Mouse (Mus musculus) right cerebral cortex, postnatal 25 days (tissue): ENCODE measurements at regions not wholly inside any gene's neighbourhood (a gene's known extent, or its start where the extent isn't known, plus 50 kb on each side); places are given as distances from the start of the nearest gene placed in this dataset.

Experiments used
- DNase-seq: peaks from one replicate; pipeline ENCODE4 v3.0.0; 2022

DNA sequence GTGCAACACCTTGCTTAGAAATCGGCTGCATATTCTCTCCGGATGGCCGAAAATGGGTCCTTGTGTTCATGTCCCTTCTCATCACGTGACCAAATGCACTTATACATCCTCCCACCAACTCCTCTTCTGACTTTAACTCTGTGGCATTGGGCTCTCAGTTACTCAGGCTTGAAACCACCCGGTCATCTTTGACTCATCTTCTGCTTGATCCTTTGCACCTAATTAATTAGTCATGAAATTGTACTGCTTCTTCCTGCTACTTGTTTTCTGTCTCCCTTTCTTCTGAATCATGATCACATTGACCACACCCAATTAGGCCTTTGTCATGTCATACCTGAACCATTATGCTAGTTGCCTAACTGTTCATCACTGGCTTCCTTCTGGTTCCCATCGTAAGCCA lies 208.4 kb upstream of the Fam241a start:
- DNase-seq: no peak

DNA sequence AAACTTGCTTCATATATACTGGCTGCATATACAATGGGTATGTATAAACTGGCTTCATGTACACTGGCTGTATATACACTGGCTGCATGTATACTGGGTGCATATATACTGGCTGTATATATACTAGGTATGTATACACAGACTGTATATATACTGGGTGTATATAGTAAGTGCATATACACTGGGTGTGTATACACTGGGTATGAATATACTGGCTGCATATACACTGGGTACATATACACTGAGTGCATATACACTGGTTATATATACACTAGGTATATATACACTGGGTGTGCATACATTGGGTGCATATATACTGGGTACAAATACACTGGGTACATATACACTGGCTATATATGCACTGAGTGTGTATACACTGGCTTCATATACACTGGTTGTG lies 196.9 kb upstream of the Fam241a start:
- DNase-seq: no peak

DNA sequence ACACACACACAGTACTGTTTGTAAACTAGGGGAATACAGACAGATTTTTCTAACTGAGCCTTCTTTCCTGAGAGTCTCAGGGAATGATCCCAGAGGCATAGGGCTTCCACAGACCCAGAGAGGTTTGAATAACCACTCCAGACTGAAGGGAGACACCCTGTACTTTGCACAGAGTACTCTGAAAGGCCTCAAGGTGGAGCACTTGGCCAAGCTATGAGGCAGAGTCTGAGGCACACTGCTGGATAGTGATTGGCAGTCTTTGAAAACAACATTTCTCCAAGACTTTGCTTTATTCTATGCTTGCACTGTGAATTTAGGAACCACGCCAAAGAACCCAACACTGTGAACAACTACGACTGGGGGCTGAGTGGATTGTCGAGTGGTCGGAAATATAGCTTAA lies 192.1 kb upstream of the Fam241a start:
- peak; percentile 9 for DNase-seq

DNA sequence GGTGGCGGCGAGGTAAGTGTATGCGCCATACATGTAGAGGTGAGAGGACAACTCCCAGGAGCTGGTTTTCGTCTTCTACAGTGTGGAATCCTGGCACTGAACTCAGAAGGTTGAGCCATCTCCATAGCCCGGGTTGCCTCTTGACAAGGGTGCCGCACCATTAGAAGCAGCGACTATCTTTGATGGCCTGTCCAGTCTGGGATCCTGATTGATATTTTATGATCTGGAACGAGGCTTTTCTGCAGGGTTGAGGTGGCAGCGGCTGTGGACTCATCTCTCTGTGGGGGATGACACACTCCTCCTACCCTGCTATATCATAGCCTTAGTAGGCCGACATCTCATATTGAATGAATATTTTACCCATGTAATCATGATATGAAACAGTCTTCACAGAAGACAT lies 191.0 kb upstream of the Fam241a start:
- DNase-seq: no peak

DNA sequence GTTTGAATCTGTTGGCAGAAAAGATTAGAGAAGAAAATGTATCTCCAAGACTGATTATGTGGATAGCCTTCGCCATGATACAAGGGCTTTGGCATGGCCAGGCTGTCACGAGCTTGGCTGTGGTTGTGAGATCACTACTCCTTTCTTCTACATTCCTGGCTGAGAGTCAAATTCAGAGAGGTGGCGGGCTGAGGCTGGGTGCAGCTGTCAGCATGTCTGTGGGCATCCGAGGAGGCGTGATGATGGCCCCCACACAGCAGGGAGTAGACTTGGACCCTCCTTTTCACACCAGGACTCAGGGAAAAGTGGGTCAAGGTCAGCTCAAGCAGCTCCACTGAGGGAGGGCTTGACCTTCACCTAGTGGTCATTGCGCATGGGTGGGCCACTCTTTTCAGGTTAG lies 186.3 kb upstream of the Fam241a start:
- DNase-seq: no peak

DNA sequence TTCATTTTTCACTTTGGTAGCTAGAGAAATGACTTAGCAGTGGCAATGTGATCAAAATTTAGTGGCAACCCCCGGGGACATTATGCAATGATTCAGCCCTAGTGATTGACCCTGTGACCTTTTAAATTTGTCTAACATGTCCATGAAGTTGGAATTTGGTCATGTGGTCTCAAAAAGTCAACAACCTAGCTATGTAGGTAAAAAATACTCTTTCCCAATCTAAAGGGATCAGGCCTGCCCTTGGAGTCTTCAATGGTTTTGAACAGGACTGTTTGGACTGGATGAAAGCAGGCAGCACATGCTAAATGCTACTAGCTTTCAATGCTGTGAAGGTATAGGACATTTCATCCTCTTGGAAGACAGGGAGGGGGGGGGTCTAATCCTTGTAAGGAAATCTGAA lies 185.3 kb upstream of the Fam241a start:
- DNase-seq: no peak

DNA sequence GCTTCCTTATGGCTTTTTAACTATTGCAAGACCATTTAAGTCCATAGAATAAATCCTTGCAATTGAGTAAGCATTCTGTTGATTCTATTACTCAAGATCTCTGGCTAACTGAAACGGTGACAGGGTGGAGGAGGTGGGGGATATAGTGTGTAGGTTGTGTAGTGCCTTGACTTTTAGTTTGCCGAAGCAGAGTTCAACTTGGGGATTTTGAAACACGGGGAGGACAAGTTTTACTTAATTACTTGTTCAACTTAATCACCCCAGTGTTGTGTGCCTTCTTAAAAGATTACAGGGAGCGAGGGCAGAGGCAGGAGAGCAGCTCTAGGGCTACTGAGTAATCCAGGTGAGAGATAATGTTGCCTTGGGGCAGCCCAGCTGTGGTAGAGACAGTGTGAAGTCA lies 171.7 kb upstream of the Fam241a start:
- DNase-seq: no peak

DNA sequence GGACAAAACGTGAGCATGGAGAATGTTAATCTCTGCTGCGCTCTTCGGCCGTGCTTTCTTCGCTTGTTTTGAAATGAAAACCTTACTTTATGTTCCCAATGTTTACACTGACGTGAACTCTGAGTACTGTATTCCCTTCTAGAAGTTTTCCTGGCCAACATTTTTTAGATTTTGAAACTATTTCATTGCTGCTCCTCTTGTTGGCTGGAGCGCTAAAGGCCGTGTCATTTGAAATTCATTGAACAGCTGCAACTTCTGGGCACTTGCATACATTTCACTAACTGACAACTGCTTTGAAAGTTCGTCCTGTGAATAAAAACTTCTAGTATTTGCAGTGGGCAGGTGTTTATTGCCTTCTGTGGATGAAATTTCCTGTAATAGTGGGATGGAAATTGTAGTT lies 157.9 kb upstream of the Fam241a start:
- DNase-seq: no peak

DNA sequence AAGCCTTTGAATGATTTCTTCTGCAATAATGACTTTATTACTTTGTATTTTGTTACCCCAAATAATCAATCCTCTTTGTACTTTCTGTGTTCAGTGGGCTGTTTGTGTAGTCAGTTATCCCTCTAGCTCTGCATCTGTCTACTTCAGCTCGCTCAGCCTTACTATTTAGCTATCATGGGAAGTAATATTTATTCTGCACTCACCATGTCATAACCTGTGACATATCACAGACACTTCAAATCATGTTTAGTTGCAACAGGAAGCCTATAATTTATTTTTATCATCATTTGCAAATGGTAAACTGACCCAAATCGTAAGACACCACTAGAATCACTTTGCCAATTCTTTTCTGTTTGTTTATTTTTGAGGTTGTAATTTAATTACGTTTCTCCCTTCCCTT lies 147.6 kb upstream of the Fam241a start:
- DNase-seq: no peak

DNA sequence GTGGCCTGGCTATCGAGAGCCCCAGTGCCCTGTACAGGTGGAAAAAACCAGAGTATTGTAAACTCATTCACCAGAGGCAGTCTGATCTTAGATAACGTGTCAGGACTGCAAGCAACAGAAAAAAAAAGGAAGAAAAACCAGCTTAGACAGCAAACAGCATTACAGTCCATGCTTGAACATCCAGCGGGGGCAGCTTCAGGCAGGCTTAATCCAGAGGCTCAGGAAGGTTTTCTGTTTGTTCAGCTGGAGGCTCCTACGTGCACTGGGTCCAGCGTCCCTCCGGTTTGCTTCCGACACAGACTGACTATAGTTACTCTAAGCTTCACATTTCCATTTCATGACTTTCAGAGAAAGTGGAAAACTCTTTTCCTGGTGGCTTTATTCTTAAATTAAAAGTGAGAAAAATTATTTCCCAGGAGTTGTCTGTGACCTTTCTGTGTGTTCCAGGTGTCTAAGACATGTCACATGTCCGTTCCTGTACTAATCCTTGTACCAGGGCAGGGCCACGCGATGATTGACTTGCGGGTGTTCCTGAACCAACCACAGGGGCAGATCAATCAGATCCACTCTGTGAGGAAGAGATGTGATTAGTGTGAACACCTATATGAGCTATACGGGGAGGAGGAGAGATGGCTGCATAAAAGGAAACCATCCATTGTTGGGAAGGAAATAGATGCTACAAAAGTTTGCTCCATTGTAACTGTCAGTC lies 144.4 kb upstream of the Fam241a start:
- DNase-seq: no peak

DNA sequence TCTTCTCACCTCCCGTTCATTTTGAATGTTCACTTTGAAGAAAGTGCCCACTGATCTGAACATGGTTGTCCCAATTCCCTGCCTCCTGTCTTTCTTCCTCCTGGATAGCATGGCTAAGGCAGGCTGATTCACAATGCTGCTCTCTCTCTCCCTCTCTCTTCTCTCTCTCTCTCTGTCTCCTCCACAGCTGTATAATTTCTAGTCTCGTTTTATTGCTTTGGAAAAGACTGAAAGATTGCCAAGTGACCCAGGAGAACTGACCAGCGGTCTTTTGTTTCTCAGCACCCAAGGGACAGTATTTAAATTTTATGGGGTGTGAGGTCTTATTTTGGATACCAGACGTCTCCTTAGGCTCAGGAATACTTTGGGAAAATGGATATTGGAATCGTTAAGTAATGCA lies 143.1 kb upstream of the Fam241a start:
- DNase-seq: no peak

DNA sequence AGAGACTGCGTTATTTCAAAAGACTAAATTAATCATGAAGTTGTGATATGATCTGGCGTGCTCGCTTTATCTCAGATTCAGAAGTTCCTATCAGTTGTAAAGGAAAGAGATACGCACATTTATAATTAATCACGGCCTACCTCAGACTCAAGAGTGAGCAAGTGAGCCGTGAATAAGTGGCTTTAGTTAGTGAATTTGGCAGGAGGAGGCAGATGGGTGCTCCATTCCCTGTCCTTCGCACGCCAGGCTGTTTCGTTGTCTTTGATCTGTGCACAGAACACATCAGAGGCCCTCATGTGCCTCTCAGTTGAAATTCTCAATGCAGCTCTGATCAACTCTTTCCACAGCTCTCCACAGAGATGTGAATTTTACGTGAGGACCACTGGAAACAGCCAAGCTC lies 140.4 kb upstream of the Fam241a start:
- DNase-seq: no peak

DNA sequence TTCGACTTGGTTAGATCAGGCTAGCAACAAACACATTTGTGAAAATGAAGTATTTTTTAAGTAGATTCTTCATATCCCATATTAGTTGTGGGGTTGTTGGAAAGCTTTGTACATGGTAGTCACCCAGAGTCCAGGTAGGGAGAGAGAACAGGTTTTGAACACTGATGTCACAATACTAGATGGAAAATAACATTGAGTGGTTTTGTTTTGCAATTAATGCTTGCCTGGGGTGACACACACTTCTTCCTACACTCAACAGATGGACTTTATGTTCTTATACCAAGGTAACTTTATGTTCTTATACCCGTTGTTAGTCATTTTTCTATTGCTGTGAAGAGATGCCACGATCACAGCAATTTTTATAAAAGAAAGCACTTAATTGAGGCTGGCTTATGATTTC lies 134.2 kb upstream of the Fam241a start:
- no peak for DNase-seq

DNA sequence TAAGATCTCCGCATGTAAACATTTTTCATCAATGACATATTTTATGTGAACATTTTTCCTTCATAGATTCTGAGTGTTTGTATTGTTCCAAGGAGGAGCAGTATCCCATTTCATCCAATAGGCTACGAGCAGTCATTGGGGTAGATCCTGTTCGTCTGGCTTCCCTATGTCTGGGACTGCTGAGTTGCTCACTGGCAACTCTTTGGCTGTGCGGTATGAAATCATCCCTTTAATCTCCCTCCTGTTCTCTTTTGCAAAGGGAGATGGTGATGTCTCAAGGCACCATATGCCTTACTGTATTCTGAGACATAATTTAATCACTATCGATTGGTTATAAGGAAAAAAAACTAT lies 133.4 kb upstream of the Fam241a start:
- DNase-seq: no peak

DNA sequence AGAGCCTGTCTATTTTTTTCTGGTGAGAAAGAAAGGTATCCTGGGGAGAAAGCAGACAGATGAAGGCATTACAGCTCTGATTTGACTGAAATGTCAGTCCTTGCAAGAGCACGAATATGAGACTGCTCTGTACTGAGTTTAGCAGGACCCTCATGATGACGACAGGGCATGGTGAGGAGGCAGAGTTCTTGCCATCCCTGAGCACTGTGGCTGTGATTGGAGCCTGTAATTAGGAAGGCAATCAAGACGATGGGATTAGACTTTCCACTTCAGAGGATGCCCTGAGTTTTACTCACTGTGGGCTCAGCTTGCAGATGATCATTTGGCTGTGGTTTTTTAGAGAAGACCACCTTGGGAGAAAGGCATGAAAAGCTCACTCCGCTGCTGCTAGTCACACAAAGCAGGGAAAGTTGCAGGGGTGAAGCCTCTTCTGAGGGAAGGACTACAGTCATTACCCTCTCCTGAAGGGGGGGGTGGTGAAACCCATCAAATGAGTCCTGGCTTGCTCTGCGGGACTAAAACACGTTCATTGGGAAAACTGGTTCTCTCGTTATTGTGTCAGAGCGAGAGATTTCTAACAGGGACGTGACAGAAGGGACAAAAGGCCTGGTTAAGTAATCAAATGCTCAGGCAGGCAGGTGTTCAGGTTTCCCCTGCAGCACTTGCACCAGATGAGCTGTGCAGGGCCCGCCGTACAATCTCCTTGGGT lies 132.9 kb upstream of the Fam241a start:
- DNase-seq: no peak

DNA sequence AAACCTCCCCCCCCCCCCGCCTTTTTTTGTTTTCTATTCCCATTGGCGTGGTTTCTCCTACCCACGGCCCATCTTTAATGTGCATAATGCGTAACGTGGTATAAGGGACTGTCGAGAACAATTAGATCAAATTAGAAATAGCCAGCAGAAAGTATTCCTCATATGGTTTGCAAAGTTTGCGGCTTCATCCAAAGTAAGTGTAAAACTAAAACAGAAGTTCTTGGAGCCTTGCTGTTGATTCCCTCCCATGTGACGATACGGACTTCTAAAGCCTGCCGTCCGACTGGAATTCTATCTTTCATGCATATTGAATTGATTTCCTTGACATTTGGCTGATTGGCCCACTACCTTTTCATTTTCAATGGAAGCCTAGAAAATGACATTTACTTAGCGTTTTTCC lies 128.7 kb upstream of the Fam241a start:
- DNase-seq: no peak

DNA sequence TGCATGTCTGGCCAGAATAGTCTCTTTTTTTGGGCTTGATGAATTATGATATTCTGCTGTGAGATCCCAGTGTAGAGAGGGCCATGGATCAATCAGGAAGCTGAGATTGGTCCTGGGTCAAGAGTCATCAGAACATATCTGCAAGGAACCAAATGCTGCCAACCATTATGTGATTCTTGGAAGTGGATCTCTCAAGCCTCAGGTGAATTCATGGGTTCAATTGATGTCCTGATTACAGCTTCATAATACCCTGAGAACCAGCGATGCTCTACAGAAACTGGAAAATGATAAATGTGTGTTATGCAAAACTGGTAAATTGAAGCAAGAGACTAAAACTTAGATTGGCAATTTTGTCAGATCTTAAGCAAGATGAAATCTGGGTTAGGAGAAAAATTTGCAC lies 118.8 kb upstream of the Fam241a start:
- no peak for DNase-seq

DNA sequence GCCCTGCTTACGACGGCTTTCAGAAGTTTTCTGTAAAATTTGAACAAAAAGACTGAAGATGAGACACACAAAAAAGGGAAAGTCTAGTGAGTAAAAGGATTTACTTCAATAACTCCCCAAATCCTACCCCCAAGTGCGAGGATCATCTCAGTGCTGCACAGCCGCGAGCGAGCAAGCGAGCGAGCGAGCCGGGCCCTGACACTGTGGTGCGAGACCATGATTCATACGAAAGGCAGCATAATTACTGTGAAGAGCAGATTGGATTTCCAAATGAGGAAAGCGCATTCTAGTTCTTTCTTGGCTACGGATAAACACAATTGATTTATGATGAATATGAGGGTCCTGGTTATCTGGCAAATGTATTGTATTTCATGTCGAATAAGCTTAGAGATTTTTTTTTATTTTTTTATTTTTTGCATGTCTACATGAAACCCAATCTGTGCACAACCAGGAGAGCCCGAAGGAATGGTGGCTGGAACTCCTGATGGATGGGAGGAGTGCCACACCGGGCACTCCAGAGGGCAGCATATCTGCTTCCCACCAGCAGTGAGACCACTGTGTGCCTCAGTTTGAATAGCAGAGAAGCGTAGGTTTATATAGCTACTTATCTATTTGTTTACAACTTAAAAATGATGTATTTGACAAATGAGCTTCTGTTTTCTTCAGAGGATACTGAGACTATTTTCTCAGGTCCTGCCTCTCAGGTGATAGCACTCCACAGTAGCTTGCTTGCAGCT lies 106.9 kb upstream of the Fam241a start:
- DNase-seq: no peak

DNA sequence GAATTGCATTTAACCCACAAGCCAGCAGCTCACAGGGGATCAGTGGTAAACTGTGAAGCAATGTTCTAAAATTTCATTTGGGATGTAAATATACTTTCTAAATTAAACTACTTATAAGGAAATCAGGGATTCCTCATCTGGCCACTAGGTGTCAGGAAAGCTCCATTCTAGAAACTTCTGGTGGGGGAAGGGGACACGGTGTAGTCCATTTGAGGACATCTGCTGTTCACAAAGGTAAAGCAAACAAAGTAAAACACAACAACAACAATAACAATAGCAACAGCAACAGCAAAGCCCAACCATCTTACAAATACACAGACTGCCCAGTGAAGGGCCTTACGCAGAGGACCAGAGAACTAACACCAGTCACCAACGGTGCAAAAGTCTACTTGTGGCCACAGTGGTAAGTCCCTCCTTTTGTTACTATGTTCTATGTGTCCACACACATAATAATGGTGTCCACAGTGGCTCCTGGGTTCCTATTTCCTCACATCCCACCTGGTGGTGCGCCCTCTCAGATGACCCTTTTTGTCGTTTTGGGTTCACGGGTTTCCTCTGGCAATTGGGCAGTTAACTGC lies 105.9 kb upstream of the Fam241a start:
- DNase-seq: peak; percentile 16

DNA sequence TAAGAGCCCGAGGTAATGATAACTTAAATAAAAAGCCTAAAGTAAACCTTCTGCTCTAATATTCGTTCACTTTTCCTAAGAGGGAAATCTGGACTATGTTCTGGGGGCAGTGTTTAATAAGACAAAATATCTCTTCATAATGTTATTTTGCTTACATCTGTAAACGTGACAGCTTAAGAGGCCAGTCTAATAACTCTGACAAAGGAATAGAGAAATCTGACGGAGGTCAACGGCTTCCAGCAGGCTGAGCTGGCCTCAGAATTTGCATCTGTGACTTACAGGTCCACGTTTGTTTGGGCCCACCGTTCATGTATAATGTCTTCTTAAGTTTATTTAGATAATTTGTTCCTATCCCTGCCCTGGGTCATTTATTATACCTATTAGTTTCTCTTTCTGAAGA lies 99.6 kb upstream of the Fam241a start:
- no peak for DNase-seq

DNA sequence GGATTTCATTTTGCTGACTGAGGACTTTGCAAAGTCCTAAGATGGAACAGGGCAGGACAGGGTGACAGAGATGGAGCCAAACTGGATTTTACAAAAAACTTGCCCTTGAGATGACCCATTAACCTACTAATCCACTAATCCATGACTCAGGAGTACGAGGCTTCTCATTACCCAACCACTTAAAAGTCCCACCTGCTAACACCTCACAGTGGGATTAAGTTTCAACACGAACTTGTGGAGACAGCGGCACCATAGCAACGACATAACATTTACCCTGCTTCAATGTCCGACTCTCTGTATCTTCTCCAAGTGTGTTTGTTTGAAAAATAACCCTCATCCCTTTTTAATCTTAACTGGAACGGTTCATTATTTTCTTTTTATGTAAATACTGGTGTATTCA lies 91.5 kb upstream of the Fam241a start:
- no peak for DNase-seq

DNA sequence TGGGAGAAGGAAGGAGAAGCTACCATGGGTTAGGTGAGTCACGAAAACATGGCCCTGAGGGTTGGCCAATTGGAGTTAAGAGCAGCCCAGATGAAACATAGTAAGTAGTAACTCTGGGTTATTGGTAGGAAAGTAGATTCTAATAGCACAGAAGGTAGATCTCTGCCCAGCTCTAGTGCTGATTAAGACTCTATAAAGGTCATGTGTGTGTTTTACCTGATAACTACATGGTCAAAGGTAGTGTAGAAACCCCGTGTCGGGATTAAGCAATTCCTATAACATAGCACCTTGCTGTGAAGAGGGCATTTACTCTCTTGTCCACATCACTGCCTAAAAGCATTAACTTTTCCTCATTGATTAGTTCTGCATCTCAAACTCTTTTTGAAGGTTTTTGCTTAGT lies 89.0 kb upstream of the Fam241a start:
- no peak for DNase-seq

DNA sequence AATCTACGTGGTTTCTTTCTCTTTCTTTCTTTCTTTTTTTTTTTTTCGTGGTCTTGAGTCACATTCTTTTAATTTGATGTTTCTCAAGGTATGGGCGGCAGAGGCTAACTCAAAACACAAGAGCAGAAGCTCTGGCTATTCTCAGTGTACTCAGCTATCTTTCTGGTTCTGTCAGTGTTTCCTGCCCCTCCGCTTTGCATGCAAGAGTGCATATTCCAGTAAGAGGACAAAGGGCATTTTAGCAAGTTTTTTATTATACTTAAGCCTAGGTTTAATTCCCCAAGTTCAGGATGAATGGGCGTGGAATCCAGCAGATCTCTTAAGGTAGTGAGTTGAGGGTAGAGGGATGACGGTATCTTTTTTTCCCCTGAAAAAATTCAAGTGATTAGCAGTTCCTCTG lies 81.1 kb upstream of the Fam241a start:
- DNase-seq: no peak

DNA sequence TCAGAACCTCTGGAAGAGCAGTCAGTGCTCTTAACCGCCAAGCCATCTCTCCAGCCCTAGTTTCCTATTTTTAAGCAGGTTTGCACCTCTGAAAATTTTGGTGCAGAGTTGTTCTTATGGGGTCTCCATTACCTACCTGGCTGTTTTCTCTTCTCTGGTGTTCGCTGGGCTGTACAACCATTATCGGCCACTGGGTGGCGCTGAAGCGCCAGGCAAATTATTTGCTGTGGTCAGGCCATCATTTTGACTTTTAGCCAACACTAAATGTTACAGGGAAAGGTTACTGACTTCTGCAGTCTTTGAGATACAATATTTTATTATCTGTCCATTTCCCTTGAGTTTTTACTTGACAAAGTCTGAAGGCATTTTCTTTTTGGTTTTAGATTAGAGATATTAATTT lies 74.8 kb upstream of the Fam241a start:
- no peak for DNase-seq
